Mouse (Mus musculus) brain, adult 2 months (tissue): ENCODE results near the gene Macf1.
"Not testable (repeated sequence)": the region's sequence is repeated elsewhere in the genome, so short reads cannot be mapped to it uniquely, and the experiment has no call there.

Source experiments
- DNase-seq: peaks from one replicate; pipeline ENCODE4 v3.0.0; 2011; ENCODE audit warnings: low read depth, low spot score

Macf1 gene

DNA sequence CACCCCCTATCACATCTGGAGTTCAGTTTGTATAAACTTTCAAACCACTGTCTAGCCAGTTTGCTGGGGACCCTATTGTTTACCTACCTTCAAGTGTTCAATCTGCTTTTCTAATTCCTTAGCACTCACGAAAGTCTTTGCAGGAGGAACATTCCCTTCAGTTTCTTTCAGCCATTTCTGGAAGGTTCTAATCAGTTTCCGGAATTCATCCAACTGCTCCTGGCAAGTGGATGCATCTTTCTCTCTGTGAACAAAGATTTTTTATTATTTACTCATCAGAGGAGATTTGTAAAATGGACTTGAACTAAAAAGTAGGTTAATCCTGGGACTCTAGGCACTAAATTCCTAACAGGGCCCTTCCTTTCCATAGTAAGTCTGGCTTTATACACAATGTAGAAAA is 236.1 kb downstream of the Macf1 start:
- no peak for DNase-seq

DNA sequence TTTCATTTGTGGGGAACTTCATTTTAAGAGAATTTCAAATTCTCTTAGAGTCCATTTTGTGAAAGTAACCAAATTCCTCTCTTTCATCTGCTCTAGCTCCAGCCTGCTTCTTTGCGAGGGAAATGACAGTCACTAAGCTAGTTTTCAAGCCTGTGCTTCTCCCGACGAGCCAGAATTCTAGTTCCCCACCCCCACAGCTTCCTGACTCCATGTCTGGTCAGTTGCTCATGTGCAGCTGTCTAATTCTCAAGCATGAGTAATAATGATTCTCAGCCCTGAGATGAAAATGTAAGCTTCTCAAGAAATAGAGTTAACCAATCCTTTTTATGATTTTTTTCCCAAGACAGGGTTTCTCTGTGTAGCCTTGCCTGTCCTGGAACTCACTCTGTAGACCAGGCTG is 236.9 kb downstream of the Macf1 start:
- DNase-seq: peak; percentile 24

DNA sequence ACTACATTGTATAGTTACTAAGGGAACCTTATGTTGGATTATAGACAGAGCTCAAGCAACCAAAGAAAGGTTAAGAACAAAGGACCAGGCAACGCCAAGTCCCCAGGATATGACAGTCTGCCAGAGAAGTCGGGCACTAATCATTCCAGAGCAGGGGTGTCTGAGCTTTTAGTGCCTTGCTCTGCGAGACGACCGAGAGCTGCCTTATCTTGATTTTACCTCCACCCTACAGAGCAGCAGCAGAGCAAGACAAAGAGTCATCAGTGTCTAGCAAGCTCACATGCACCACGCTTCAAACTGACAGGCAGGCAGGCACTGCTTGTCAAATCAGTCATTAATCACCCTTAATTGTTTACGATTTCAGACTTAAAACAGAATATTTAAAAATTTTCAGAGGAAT is 237.4 kb downstream of the Macf1 start:
- DNase-seq: no peak

DNA sequence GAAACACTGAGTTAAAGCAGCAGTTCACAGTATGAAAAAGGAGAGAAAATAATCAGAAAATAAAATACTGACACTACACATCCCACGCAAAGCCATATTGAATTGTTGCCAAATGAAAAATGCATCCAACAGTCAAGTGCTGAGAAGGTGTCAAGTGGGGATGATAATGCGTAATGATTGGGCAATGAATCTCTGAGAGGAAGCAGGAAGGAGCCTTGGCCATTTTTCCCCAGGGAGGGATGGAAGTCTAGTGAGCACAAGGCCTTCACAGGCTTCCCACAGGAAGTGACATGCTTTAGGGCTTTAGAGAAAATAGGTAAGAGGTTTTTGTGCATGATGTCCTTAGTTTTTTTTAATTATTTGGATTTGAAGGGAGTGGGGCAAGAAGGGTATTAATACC is 237.9 kb downstream of the Macf1 start:
- not testable (repeated sequence) for DNase-seq

DNA sequence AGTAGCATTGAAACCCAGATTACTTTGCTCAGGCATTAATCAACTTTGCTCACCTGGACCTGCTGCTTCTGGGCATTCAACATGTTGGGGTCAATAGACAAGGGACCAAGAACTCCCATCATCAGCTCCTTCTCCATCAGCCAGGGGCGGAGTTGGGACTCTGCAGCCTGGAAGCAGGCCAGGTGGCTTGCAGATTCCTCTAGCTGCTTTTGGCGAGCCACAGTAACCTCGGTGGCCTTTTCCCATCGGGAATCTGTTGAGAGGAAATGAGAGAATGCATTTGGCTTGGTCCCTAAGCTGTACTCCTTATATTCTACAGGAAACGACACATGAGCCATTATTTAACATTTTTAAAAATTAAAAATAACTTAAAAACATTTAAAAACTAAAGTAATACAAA is 245.7 kb downstream of the Macf1 start:
- peak; percentile 66 for DNase-seq

DNA sequence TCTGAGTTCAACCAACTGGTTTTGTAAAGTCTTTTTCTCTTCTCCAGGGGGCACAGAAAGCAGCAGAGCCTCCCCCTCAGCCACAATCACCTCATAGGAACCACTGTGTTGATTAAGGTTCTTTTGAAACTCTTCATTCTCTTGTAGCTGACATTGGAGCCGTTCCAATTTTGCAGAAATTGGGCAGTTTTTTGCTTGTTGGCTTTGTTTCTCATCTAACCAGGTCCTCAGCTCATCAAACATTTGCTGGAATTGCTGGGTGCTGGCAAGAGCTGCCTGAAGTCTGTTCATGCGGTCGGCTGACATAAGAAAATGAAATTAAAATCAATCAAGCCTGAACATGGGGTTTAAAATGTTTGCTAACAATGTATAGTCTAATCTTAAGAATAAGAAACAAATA is 251.0 kb downstream of the Macf1 start:
- peak; percentile 54 for DNase-seq

DNA sequence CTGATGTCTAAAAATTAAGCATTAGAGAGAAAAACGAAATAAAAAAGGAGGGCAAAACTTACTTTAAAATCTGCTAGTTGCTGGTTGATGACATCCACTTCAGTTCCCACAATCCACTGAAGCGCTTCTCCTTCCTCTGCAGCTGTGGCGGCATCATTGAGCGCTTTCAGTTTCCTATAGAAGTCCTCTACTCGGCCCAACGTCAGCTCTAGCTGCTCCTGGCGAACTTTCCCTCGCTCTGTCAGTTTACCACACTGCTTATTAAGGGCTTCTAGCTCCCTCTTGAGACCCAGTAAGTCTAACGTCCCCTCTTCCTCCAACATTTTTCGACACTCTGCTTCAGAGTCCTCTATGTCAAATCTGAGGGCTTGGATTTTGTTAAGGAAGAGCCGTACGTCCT is 252.2 kb downstream of the Macf1 start:
- no peak for DNase-seq

DNA sequence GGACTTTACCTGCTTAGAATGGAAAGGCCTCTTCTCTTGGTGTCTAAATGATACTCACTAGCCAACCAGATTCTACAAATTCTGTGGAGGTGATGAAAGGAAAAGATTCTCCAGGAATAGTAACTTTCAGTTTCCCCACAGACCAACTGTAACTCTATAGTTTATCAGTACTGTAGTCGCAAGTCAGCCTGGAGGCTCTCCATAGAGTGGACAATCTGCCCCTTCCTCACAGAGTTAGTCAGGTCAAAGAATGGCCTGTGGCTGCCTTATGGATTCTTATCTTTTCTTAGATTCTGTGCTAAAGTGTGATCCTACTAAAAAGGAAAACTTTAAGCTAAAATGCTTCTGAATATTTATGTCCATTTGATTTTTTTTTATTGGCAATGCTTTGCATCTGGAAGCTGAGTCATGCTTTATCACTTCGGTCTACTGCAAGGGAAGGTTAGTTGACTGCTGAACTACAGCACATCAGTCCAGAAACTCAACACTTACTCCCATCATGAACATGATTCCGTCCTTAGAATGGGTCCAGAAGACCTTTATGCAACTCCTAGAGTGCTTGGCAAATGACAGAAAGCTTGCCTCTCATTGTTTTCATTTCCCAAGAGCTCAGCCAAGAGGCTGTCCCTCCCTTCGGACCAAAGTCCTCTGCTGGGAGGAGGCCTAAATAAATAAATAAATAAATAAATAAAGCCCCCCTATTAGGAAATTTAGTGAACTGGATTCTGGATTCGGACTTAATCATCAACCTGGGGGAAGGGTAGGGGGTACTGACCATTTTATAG is 256.1 kb downstream of the Macf1 start:
- no peak for DNase-seq

DNA sequence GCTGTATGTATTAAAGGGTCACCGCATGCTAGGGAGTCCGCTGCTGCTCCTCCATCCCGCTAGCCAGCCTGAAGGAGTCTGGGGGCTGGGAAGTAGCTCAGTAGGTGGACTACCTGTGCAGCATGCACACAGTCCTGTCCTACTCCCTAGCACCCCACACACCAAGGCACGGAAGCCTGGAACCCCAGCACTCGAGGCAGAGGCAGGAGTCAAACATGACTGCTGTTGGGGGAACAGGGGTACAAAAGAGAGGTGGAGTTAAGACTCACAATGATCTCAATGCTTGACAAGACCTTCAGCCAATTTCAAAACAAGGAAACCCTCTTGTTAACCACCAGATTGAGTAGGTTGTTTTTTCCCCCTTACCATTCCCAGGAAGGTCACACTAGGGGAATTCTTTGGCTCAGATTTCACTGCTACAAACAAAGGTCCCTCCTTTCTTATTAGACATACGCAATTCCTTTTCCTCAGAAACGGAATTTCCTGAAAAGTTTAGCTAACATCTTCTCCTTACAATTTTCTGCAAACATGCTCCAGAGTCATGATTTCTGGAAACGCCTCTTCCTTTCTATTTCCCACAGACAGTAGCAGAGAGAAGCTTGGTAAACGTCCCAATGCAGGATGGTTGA is 256.8 kb downstream of the Macf1 start:
- no peak for DNase-seq

DNA sequence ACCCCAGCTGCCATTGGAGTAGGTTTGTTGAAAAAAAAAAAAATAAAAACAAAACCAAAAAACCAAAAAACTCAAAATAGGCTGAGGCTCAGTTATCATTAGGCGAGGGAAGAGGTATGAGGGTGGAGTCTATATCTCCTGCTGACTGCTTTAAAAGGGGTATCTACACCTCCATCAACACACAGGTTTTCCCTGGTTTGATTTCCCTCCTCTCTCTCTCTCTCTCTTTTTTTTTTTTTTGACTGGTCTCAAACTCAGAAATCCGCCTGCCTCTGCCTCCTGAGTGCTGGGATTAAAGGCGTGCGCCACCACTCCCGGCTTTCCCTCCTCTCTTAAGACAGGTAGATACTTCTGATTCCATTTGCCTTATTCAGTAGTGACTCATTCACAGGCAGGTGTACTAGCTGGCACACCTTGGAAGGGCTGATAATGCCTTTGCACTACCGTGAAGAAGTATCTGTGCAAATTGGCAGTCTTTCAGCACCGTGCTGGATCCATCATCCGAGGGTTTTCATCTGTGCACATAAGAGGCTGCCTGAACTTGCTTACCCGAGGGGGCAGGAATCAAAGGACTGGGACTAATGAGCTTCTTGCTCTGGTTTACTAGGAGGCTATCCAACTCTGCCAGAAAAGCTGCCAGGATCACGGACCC is 257.6 kb downstream of the Macf1 start:
- DNase-seq: peak; percentile 29

DNA sequence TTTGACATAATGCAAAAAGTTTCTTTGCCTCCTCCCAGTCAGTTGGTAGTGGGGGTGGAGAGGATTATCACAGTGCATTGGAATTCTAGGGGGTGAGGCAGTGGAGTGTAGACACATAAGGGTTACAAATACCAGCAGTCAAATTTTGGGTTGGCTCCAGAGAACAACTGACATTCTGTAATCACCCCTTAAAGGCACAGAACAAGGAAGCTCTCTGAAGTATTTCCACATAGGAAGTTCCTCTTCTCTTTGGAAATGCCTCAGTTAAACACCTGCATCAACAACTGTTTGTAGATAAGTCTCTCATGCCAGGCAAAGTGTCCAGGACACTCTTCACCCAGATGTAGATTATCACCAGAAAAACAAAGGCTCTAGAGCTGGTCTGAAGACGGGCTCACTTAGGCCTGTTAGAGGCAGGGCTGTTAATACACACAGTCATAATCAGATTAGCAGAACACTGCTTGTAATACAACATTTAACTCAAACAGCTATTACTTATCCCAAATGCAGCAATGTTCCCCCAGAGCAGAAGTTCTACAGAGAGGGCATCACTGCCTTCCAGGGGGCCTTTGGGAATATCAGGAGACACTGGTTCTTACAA is 258.4 kb downstream of the Macf1 start:
- no peak for DNase-seq

DNA sequence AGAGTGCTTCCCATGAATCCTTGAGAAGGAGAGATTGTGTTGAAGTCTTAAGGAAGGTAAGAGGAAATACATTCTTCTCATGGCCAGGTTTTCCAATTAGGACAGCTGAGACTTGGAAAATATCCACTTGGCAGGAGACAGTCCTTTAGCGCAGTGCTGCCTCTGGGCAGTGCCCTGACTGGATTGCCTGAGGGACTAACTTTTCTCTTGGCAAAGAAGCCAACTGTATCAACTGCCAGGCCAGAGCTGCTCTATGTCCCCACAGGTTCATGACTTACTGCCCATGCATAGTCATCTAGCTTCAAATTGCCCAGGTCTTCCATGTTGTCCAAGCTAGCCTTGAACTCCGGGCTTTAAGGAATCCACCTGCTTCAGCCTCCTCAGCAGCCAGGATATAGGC is 260.1 kb downstream of the Macf1 start:
- DNase-seq: peak; percentile 21

DNA sequence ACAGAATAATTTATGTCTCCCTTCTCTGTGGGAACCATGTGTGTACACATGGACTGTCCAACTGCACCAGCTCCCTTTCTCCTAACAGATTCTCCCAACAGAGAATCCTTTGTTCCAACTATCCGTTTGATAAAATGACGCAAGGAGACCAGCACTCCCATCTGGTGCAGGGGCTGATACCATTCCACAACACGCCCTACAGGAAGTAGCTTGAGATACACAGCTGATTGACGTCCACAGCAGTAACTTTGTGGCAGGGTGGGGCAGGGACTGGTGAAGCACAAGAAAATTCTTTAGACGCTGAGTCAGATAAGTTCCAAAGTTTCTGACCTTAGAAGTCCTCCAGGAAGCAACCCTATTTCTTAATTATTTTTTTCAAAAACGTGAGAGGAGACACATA is 261.3 kb downstream of the Macf1 start:
- DNase-seq: peak; percentile 52

DNA sequence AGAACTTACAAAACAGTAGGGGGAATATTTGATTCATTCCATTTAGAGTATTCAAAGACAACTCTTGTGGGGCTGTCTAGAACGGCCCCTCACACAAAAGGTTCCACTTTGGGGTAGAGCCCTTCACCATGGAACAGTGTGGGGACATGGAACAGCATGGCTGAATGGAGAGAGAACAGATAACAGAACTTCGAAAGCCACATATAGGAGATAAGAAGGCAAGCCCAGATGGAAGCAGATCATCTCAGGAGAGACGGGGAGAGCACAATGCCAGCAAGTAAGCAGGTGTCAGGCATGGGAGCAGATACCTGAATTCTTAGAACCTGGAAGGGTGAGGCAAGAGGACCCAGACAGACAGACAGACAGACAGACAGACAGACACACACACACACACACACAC is 266.1 kb downstream of the Macf1 start:
- no peak for DNase-seq

DNA sequence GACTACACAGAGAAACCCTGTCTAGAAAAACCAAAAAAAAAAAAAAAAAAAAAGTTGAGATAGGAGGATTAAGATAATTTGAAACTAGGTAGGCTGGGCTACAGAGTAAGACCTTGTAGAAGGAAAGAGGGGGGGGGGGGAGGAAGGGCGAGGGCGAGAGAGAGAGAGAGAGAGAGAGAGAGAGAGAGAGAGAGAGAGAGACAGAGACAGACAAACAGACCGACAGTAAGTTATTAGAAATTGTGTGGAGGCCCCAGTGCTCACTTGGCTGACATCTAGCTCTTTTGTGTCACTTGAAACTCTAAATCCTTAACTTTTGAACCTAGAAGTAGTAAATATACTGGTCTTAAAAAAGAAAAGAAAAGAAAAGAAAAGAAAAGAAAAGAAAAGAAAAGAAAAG is 266.7 kb downstream of the Macf1 start:
- no peak for DNase-seq

DNA sequence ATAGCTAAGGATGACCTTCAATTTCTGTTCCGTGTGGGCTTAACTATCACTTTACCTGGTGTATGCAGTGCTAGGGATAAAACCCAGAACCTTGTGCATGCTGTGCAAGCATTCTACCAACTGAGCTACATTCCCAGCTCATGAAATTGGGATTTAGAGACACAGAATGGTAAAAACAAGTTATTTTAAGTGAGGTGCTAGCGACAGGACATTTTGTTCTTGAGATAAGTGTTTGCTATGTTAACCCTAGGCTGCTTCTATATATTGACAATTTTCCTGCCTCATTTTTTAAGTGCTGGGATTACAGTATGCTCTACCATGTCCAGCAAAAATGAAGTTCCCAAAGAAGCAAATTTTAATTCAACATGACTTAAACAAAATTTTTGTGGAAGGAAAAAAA is 267.3 kb downstream of the Macf1 start:
- DNase-seq: no peak

DNA sequence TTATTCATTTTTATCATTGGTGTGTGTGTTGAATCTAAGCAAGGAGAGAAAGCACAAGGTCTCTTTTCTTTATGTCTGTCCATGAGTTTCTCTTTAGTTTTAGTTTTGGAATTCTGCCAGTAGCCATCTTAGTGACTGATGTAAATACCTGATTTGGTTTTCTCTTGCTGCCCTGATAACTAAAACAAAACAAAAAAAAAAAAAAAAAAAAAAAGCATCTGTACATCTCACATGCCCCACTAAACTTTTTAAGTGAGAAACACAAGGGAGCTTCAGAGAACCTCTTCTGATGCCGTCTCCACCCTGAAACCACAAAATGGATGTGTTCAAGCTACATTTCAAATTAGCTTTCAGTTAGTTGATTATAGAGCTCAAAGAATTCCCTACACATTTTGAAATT is 268.6 kb downstream of the Macf1 start:
- DNase-seq: no peak

DNA sequence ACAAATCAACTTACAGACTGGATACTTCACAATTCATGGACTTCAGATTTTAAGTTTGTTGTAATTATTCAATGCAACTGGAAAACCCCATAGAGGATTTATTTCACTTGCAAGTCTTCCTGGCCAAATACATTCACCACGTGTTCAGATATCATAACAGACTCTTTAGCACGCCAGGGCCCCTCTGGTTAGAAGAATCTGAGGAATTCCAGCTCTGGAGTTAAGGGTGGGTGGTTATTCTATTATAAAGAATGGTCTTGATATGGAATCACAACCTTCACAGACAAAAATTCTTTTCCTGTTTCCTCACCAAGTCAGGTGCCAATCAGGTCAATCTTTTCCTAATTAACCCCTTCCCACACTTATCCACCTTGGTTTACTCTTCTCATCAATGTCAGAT is 270.3 kb downstream of the Macf1 start:
- no peak for DNase-seq

DNA sequence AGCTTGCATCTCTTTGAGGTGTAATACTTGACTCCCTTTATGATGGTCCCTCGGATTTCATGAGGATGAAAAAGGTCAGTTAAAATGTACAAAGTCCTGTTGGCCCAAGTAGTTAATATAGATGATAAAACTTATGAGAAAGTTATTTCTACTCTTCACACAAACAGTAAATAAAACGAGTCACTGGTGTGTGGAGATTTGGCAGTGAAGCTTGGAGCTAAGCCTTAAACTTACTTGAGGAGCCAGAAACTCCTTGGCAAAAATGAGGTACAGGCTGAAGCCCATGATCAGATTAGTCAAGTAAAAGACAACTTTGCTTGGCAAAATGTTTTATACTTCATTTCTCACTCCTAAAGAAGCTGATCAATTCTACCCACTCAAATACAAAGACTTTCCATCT is 271.2 kb downstream of the Macf1 start:
- DNase-seq: no peak

DNA sequence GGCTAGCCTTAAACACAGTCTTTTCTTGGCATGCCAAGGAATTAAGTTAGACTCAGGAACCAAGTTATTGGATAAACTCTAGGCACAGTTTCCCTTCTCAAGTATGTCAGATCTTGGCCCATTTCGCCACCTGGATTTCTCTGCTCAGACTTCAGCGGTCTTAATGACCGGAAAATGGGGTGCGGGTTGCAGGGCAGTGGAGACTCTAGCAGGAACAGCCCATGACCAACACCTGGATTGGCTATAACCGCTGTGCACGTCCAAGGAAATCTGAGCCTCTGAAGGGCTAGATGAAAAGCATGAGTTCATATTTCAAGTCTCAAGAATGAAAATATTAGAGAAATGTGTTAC is 271.7 kb downstream of the Macf1 start:
- no peak for DNase-seq

DNA sequence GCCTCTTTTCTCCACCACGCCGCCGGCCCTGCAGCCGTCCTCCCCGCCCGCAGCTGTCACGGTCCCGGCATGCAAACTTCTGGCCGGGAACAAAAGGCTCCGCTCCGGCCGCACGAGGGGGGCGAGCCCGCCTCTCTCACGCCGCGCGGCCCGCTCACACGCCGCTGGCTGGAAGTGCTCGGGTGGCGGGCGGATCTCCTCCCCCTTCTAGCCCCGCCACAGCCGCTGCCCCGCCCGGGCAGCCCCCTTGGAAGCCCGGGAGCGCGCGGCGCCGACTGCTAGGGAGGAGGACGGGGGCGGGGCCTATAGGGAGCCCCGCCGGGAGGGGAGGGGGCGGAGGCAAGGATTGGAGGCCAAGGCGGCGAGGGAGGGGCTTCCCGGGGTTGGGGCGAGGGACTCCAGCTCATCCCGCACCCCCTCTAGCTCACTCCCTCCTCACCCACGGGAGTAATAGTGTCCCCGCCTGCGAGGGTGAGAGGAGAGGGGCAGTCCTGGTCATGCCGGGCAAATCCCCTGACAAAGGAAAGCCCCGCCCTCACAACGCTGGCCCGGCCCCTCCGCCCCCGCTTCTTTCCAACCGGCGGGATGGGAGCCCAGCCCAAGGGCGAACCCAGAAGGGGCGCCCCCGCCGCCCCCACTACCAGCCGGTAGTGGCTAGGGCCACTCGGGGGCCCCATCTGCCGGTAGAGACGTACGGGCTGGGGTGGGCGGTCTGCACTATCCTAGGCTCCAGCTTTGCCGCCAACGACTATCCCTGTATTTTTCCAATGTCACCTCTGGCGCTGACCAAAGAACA is 272.2 kb downstream of the Macf1 start:
- peak; percentile 83 for DNase-seq
